Comparison of ENCODE assay signal across 8 mouse cellular contexts in genomic region chr2:166995796-166996532, GRCm38 (mm10). TPM values are rescaled to one million over a fixed set of nuclear protein-coding genes. Genes with fewer than 3 reads are reported as not detected.
A peak's percentile ranks its signal among the peaks of the same experiment; 100 is the strongest.
DNase-seq lines count a peak whose midpoint lies in the region; ATAC-seq lines count a peak whose summit lies in the region.

Gene Stau1, minus strand, starts transcription at chr2:166996299.

- H3K9me3 ChIP-seq in heart, embryonic 10.5 days = no peaks in the 10 kb centered on the region
- no peaks in the 10 kb centered on the region for H3K9me3 ChIP-seq in kidney, embryonic 15.5 days (replicated peaks)

- peak; percentile 94 to 95 for DNase-seq in B cell, adult 2 months
- DNase-seq in brain, adult 2 months (ENCODE audit: low read depth, low spot score) = peak; percentile 99
- peak; percentile 98 for DNase-seq in heart, embryonic 10.5 days (ENCODE audit: low spot score)
- peak; percentile 98 for DNase-seq in liver
- DNase-seq in spleen, postnatal 4 days (ENCODE audit: low spot score in 2 of 2) = peak; percentile 93 to 96

- peak within 1 kb of the TSS; percentile 87 for H3K4me2 ChIP-seq in kidney, embryonic 15.5 days

- peak within 1 kb of the TSS; percentile 78 for H3K4me3 ChIP-seq in heart, embryonic 10.5 days
- H3K4me3 ChIP-seq in kidney, embryonic 15.5 days (replicated peaks) = peak within 1 kb of the TSS; percentile 91

- peak; percentile 94 for ATAC-seq in erythroblast, adult 5-6 weeks (replicated peaks; ENCODE audit: low FRiP score, poor library complexity, severe bottlenecking)
- peak; percentile 100 for ATAC-seq in kidney, embryonic 15.5 days (replicated peaks; ENCODE audit: low FRiP score)
- peak; percentile 97 for ATAC-seq in monocyte, adult 5-6 weeks (replicated peaks; ENCODE audit: insufficient number of reproducible peaks, low FRiP score, low TSS enrichment, poor library complexity, severe bottlenecking)

- peak within 1 kb of the TSS; percentile 95 for H3K9ac ChIP-seq in kidney, embryonic 15.5 days

- peak within 1 kb of the TSS; percentile 93 for H3K27ac ChIP-seq in heart, embryonic 10.5 days
- peak within 1 kb of the TSS; percentile 95 for H3K27ac ChIP-seq in kidney, embryonic 15.5 days

- no peaks in the 10 kb centered on the region for H3K36me3 ChIP-seq in heart, embryonic 10.5 days
- H3K36me3 ChIP-seq in kidney, embryonic 15.5 days = no peaks in the 10 kb centered on the region

- H3K4me1 ChIP-seq in heart, embryonic 10.5 days = peaks cover 35% of the 10 kb centered on the region
- H3K4me1 ChIP-seq in kidney, embryonic 15.5 days = peaks cover 44% of the 10 kb centered on the region

- H3K27me3 ChIP-seq in heart, embryonic 10.5 days (ENCODE audit: insufficient read depth, poor library complexity, severe bottlenecking) = no peaks in the 10 kb centered on the region
- no peaks in the 10 kb centered on the region for H3K27me3 ChIP-seq in kidney, embryonic 15.5 days

- WGBS in heart, embryonic 10.5 days = under 1% methylated on average over 86 of the region's 88 CpGs
- WGBS in kidney, embryonic 15.5 days = under 1% methylated on average over 83 of the region's 88 CpGs

RNA-seq across cellular contexts. Expression of gene Stau1, which starts in this region (rescaled TPM):
- total RNA-seq in erythroblast, adult 5-6 weeks (2015; ENCODE audit: low replicate concordance) = 13.6 and 24.0 TPM in 2 replicates
- 29.5 and 46.3 TPM in 2 replicates for total RNA-seq in erythroblast, adult 5-6 weeks (2017; ENCODE audit: low replicate concordance)
- polyA plus RNA-seq in heart, embryonic 10.5 days (2016; fragmentation: Nextera tagmentation; extraction: Ambion mirVana) = 60.3 and 69.0 TPM in 2 replicates
- 86.4 and 88.7 TPM in 2 replicates for polyA plus RNA-seq in kidney, embryonic 15.5 days (2015; fragmentation: Nextera tagmentation; extraction: Ambion mirVana)
- 48.5 to 62.6 TPM (median 52.8 TPM) in 3 replicates for total RNA-seq in monocyte, adult 5-6 weeks (2017)

Comparison
In these comparisons a context has a peak if more than half of its experiments do, and no peak if none do; other contexts are left out.
1. Peak in every context shown above with its lines: DNase-seq, ATAC-seq, H3K4me3 ChIP-seq and H3K27ac ChIP-seq.